Mouse (Mus musculus) thymus, postnatal 0 days (tissue): ENCODE data around the gene Tbc1d10c. TPM values are rescaled to one million over a fixed set of nuclear protein-coding genes. Genes with fewer than 3 reads are reported as not detected.

Source experiments
- DNase-seq: peaks from one replicate; pipeline ENCODE4 v3.0.0-alpha.2; 2015; ENCODE audit warnings: low spot score
- polyA plus RNA-seq: library from polyadenylated mRNA; unstranded; fragments of >200 nt; fragmentation: Nextera tagmentation; extraction: Ambion mirVana; gene quantifications from 2 replicates; pipeline ENCODE4 v1.2.1, GENCODE M21; 2015

Tbc1d10c gene
- polyA plus RNA-seq, 1 experiment from 2014 or later = 323 TPM

GRCm38 (mm10) chr19:4162646-4163542 lies 28.2 kb downstream of the Tbc1d10c start, which contains the start of gene Rps6kb2:
Gene Rps6kb2, minus strand, starts transcription at chr19:4163354.
- peak; percentile 95 for DNase-seq

- DNase-seq = no peak
These were observed 32.0 kb downstream of the Tbc1d10c start for GRCm38 (mm10) chr19:4159049-4159448.

- DNase-seq = no peak
These were observed 34.3 kb downstream of the Tbc1d10c start for GRCm38 (mm10) chr19:4156771-4157170.

- DNase-seq = no peak
These were observed 35.0 kb downstream of the Tbc1d10c start for GRCm38 (mm10) chr19:4156073-4156579.

GRCm38 (mm10) chr19:4155223-4156072 lies 35.6 kb downstream of the Tbc1d10c start:
- DNase-seq = peak; percentile 22

- peak; percentile 86 for DNase-seq
These were observed 36.5 kb downstream of the Tbc1d10c start for GRCm38 (mm10) chr19:4154437-4155222.

GRCm38 (mm10) chr19:4153232-4153654 lies 37.8 kb downstream of the Tbc1d10c start, which contains the start of gene Ptprcap:
Gene Ptprcap, plus strand, starts transcription at chr19:4153604.
- DNase-seq = no peak

- no peak for DNase-seq
These were observed 38.4 kb downstream of the Tbc1d10c start for GRCm38 (mm10) chr19:4152445-4153231.

GRCm38 (mm10) chr19:4151898-4152297 lies 39.2 kb downstream of the Tbc1d10c start:
- no peak for DNase-seq

GRCm38 (mm10) chr19:4151488-4151860 lies 39.6 kb downstream of the Tbc1d10c start:
- no peak for DNase-seq

- no peak for DNase-seq
These were observed 40.3 kb downstream of the Tbc1d10c start for GRCm38 (mm10) chr19:4150567-4151487.

- no peak for DNase-seq
These were observed 41.2 kb downstream of the Tbc1d10c start for GRCm38 (mm10) chr19:4149764-4150461.

- no peak for DNase-seq
These were observed 41.8 kb downstream of the Tbc1d10c start for GRCm38 (mm10) chr19:4149283-4149682.

- peak; percentile 33 for DNase-seq
These were observed 42.3 kb downstream of the Tbc1d10c start for GRCm38 (mm10) chr19:4148819-4149218.

GRCm38 (mm10) chr19:4148491-4148806 lies 42.6 kb downstream of the Tbc1d10c start, which contains the start of gene Coro1b:
Gene Coro1b, plus strand, starts transcription at chr19:4148619.
- DNase-seq = peak; percentile 90

- DNase-seq = no peak
These were observed 43.1 kb downstream of the Tbc1d10c start for GRCm38 (mm10) chr19:4147782-4148490.

- no peak for DNase-seq
These were observed 44.1 kb downstream of the Tbc1d10c start for GRCm38 (mm10) chr19:4147022-4147405.
